ENCODE assay signal across 18 mouse cellular contexts in genomic region chr13:70348456-70348855, GRCm38 (mm10).
"Had no signal": no experiment of that assay in that cellular context is flagged by ENCODE, and none has a peak within 500 bp of the region (broad histone marks: within the 10 kb centered on the region; RNA-seq: fewer than 3 reads in every experiment).

No protein-coding gene starts in this region.

- H3K4me1 ChIP-seq: liver, embryonic 13.5 days; liver, embryonic 15.5 days; megakaryocyte, embryonic 14.5 days; stomach, embryonic 15.5 days had no signal

- ATAC-seq: liver, postnatal 0 days; midbrain, embryonic 13.5 days; midbrain, embryonic 16.5 days had no signal

- H3K9me3 ChIP-seq: liver, embryonic 15.5 days; midbrain, embryonic 13.5 days; neural tube, embryonic 12.5 days; stomach, embryonic 15.5 days had no signal

- H3K27me3 ChIP-seq: liver, embryonic 13.5 days; liver, embryonic 15.5 days; megakaryocyte, embryonic 14.5 days; midbrain, embryonic 13.5 days; neural tube, embryonic 12.5 days; stomach, embryonic 15.5 days had no signal

- H3K27ac ChIP-seq: liver, embryonic 13.5 days; liver, embryonic 15.5 days; macrophage; midbrain, embryonic 13.5 days; neural tube, embryonic 12.5 days; stomach, embryonic 15.5 days; stomach, postnatal 0 days had no signal

- DNase-seq: liver, embryonic 13.5 days; liver, postnatal 0 days; lung, adult 2 months; lung, postnatal 10 days; right cerebral cortex, postnatal 14 days; thymus, adult 2 months; thymus, postnatal 25 days; thymus, postnatal 4 days had no signal

- H3K36me3 ChIP-seq: liver, embryonic 13.5 days; liver, embryonic 15.5 days; midbrain, embryonic 13.5 days; neural tube, embryonic 12.5 days; stomach, embryonic 15.5 days had no signal

- H3K4me2 ChIP-seq: liver, embryonic 11.5 days; liver, embryonic 13.5 days; liver, embryonic 15.5 days; midbrain, embryonic 11.5 days; midbrain, embryonic 13.5 days; neural tube, embryonic 12.5 days; stomach, embryonic 15.5 days had no signal

- H3K9ac ChIP-seq: liver, embryonic 13.5 days; liver, embryonic 15.5 days; liver, postnatal 0 days; midbrain, embryonic 13.5 days; neural tube, embryonic 12.5 days; stomach, embryonic 15.5 days had no signal

- H3K4me3 ChIP-seq: liver, embryonic 13.5 days; liver, embryonic 15.5 days; megakaryocyte, embryonic 14.5 days; midbrain, embryonic 13.5 days; neural tube, embryonic 12.5 days; stomach, embryonic 15.5 days had no signal
